Mouse (Mus musculus): ENCODE results near the gene Schip1.

GRCm38 (mm10) chr3:68555087-68555662, 490.6 kb downstream of the Schip1 start:
- TF ChIP-seq CTCF (IDR thresholded peaks at IDR 0.05; ENCODE audit: insufficient read depth, low read length) (no peak), POLR2A (IDR thresholded peaks at IDR 0.05; ENCODE audit: borderline replicate concordance, extremely low read depth, low read depth, low read length) (no peak)

Measured in lung, adult 2 months (tissue).